Mouse (Mus musculus): ENCODE results near the gene Sh3pxd2b. TPM values are rescaled to one million over a fixed set of nuclear protein-coding genes. Genes with fewer than 3 reads are reported as not detected.

Gene Sh3pxd2b
- polyA plus RNA-seq, 1 experiment from 2014 or later = 30.8 TPM

- DNase-seq (ENCODE audit: low spot score) = no peak
- 66% methylated on average over 11 of the region's 11 CpGs for whole genome bisulfite sequencing
- H3K36me3 ChIP-seq = no peaks in the 10 kb centered on the region
- H3K4me3 ChIP-seq = no peak overlapping the region
- H3K27me3 ChIP-seq (ENCODE audit: insufficient read depth, poor library complexity, severe bottlenecking) = 0 out of 2 replicates have a peak, but pooled peaks cover 3% of the 10 kb centered on the region
- no peak overlapping the region; the same call in 1 of the 2 replicates for H3K27ac ChIP-seq
- H3K4me1 ChIP-seq (replicated peaks) = peaks cover 16% of the 10 kb centered on the region
- no peaks in the 10 kb centered on the region for H3K9me3 ChIP-seq
Measured at GRCm38 (mm10) chr11:32320507-32321195, 27.0 kb upstream of the Sh3pxd2b start.

DNA sequence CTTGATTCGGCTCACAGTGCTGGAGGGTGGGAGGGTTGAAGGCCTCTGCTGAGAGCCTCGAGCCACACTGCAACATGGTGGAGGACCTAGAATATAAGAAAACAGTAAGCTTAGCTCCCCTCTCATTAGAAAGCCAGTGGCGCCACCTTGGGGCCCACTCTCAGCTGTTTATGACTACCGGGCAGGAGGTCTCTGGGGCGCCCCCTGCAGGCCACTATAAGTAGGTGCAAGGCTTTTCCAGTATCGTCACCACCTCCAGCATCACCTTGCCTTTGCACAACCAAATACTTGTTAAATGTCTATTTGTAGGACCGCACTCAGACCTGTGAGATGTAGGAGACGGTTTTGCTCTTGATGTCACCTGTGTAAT, 26.4 kb upstream of the Sh3pxd2b start:
- no peaks in the 10 kb centered on the region for H3K9me3 ChIP-seq
- DNase-seq (ENCODE audit: low spot score) = peak; percentile 60
- no peaks in the 10 kb centered on the region for H3K27me3 ChIP-seq (ENCODE audit: insufficient read depth, poor library complexity, severe bottlenecking)
- peaks cover 16% of the 10 kb centered on the region for H3K4me1 ChIP-seq (replicated peaks)
- H3K4me3 ChIP-seq = no peak overlapping the region
- no peaks in the 10 kb centered on the region for H3K36me3 ChIP-seq
- H3K27ac ChIP-seq = no peak overlapping the region
- WGBS = 43% methylated on average over 8 of the region's 8 CpGs

DNA sequence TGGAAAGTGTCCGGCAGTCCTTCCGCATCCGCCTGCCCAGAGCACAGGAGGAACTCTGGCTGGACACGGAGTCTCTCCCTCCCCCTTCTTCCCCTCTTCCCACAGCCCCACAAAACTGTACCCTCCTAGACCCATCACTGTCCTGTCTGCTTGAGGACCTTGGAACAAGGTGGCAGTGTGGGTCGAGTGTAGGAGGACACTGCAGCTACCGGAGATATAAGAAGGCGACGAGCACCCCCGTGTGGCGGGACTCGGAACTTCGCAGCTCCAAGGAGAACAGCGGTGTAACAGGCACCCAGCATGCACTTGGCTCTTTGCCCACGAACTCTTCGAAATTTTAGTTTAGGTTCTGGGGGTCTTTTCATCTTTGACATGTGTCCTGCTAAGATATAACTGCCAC, 23.0 kb upstream of the Sh3pxd2b start:
- Histone ChIP-seq H3K27ac (no peak overlapping the region), H3K36me3 (no peaks in the 10 kb centered on the region), H3K27me3 (ENCODE audit: insufficient read depth, poor library complexity, severe bottlenecking) (no peaks in the 10 kb centered on the region), H3K4me3 (peak overlapping the region; percentile 26), H3K9me3 (no peaks in the 10 kb centered on the region), H3K4me1 (replicated peaks) (peaks cover 16% of the 10 kb centered on the region)
- peak; percentile 94 for DNase-seq (ENCODE audit: low spot score)
- WGBS = 11% methylated on average over 15 of the region's 15 CpGs

- Histone ChIP-seq H3K4me3 (no peak overlapping the region), H3K27me3 (ENCODE audit: insufficient read depth, poor library complexity, severe bottlenecking) (no peaks in the 10 kb centered on the region), H3K36me3 (no peaks in the 10 kb centered on the region), H3K27ac (no peak overlapping the region), H3K9me3 (0 out of 2 replicates have a peak, but pooled peaks cover 2% of the 10 kb centered on the region), H3K4me1 (replicated peaks) (0 out of 2 replicates have a peak, but pooled peaks cover 4% of the 10 kb centered on the region)
- no peak for DNase-seq (ENCODE audit: low spot score)
- 57% methylated on average over 6 of the region's 6 CpGs for WGBS
Measured at GRCm38 (mm10) chr11:32331075-32331474, 16.5 kb upstream of the Sh3pxd2b start.

DNA sequence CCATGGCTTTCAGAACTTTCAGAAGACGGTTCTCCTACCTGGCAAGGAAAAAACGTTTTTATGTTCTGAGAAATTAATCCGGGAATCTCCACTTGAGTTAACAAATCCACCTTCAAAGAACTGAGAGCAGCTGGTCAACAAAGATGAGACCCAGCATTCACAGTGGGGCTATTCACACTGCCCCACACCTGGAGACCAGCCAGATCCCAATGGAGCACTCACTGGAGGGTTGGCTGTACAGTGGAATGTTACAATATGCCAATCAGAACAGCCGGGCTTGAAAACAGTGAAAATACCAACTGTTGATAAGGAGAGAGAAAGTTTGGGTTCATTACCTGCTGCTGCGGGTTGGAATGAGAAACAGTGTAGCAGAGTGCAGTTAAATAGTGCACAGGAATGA, 15.8 kb upstream of the Sh3pxd2b start:
- 0 out of 2 replicates have a peak, but pooled peaks cover 4% of the 10 kb centered on the region for H3K4me1 ChIP-seq (replicated peaks)
- no peak overlapping the region for H3K27ac ChIP-seq
- H3K36me3 ChIP-seq = no peaks in the 10 kb centered on the region
- DNase-seq (ENCODE audit: low spot score) = no peak
- H3K4me3 ChIP-seq = no peak overlapping the region
- WGBS = 72% methylated on average over 5 of the region's 5 CpGs
- H3K27me3 ChIP-seq (ENCODE audit: insufficient read depth, poor library complexity, severe bottlenecking) = no peaks in the 10 kb centered on the region
- H3K9me3 ChIP-seq = peaks cover 7% of the 10 kb centered on the region; the same call in 1 of the 2 replicates

GRCm38 (mm10) chr11:32333235-32333634, 14.4 kb upstream of the Sh3pxd2b start:
- no peak overlapping the region for H3K4me3 ChIP-seq
- H3K9me3 ChIP-seq = peaks cover 9% of the 10 kb centered on the region; the same call in 1 of the 2 replicates
- no peak for DNase-seq (ENCODE audit: low spot score)
- H3K27me3 ChIP-seq (ENCODE audit: insufficient read depth, poor library complexity, severe bottlenecking) = no peaks in the 10 kb centered on the region
- no peak overlapping the region for H3K27ac ChIP-seq
- H3K4me1 ChIP-seq (replicated peaks) = 0 out of 2 replicates have a peak, but pooled peaks cover 4% of the 10 kb centered on the region
- H3K36me3 ChIP-seq = no peaks in the 10 kb centered on the region
- 87% methylated on average over 2 of the region's 2 CpGs for WGBS

DNA sequence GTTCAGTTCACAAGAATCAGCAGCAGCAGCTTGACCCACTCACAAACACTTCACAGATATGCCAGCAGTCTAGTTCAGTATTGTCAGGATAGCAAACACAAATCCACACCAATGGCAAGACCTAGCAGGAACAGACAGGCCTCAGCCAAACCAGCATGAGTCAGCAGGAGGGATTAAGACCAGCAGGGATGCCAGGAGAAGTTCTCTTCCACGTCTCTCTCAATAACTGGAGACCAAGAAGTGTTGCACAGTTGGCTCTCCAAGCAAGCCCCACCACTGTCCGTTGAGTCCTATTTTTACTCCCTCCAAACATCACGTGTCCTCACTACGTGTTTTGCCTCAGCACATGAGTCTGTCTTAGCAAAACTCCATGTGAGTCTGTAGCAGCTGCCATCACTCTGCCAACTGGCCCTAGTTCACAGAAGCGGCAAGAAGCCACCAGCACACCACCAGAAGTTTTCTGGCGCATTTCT, 11.1 kb upstream of the Sh3pxd2b start:
- WGBS = 88% methylated on average over 6 of the region's 6 CpGs
- H3K27ac ChIP-seq = no peak overlapping the region

DNA sequence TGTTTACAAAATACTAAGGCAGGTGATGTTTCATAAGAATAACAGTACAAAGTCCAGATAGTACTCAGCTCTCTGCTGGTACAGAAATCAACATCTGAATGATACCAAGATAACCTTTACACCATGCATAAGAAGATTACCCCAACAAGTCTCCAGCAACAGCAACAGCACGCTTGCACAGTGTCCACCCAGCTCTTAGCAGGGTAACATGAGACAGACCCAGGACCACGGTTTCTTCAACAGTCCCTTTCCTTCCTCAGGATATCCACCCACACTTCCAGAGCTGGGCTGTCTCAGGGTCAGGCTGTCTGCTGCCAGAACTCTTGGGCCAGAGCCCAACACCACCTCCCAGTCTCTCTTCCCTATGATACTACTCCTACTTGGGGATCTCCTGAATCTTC, 8.5 kb upstream of the Sh3pxd2b start:
- peaks cover 7% of the 10 kb centered on the region; the same call in 1 of the 2 replicates for H3K9me3 ChIP-seq
- H3K4me1 ChIP-seq (replicated peaks) = peaks cover 9% of the 10 kb centered on the region; the same call in 1 of the 2 replicates
- WGBS = 74% methylated on average over 2 of the region's 2 CpGs
- H3K4me3 ChIP-seq = no peak overlapping the region
- no peak overlapping the region for H3K27ac ChIP-seq
- no peaks in the 10 kb centered on the region for H3K27me3 ChIP-seq (ENCODE audit: insufficient read depth, poor library complexity, severe bottlenecking)
- no peak for DNase-seq (ENCODE audit: low spot score)
- H3K36me3 ChIP-seq = no peaks in the 10 kb centered on the region

More for the DNA sequence above, 11.1 kb upstream of the Sh3pxd2b start:
- no peaks in the 10 kb centered on the region for H3K27me3 ChIP-seq (ENCODE audit: insufficient read depth, poor library complexity, severe bottlenecking)
- H3K4me1 ChIP-seq (replicated peaks) = peaks cover 9% of the 10 kb centered on the region; the same call in 1 of the 2 replicates
- H3K36me3 ChIP-seq = no peaks in the 10 kb centered on the region
- H3K4me3 ChIP-seq = no peak overlapping the region
- DNase-seq (ENCODE audit: low spot score) = no peak
- peaks cover 9% of the 10 kb centered on the region; the same call in 1 of the 2 replicates for H3K9me3 ChIP-seq

GRCm38 (mm10) chr11:32340476-32341473, 6.8 kb upstream of the Sh3pxd2b start:
- Histone ChIP-seq H3K27me3 (ENCODE audit: insufficient read depth, poor library complexity, severe bottlenecking) (no peaks in the 10 kb centered on the region), H3K4me3 (no peak overlapping the region), H3K36me3 (no peaks in the 10 kb centered on the region), H3K4me1 (replicated peaks) (peaks cover 14% of the 10 kb centered on the region; the same call in 1 of the 2 replicates), H3K27ac (0 out of 2 replicates have a peak overlapping the region, but pooled peaks have one; percentile 31), H3K9me3 (peaks cover 7% of the 10 kb centered on the region; the same call in 1 of the 2 replicates)
- WGBS = 46% methylated on average over 17 of the region's 17 CpGs
- peak; percentile 77 for DNase-seq (ENCODE audit: low spot score)

DNA sequence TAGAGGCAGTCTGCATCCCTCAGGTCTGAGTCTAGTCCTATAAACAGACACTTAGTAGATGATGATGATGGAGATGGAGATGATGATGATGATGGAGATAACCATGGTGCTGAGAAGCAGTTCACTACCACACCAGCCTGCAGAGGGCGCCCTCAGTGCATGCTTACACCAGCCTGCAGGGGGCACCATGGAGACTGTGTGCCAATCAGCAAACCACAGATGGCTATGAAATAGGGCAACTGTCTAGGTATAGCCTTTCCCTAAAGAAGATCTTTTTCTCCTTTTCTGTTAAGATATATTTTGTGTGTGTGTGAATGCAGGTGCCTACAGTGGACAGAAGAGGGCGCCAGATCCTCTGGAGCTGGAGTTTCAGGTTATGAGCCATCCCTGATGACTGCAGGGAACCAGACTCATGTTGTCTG, 4.8 kb upstream of the Sh3pxd2b start:
- peaks cover 28% of the 10 kb centered on the region for H3K4me1 ChIP-seq (replicated peaks)
- WGBS = 9% methylated on average over 2 of the region's 2 CpGs
- H3K4me3 ChIP-seq = no peak overlapping the region
- H3K36me3 ChIP-seq = no peaks in the 10 kb centered on the region
- no peaks in the 10 kb centered on the region for H3K9me3 ChIP-seq
- no peak overlapping the region for H3K27ac ChIP-seq
- peak; percentile 30 for DNase-seq (ENCODE audit: low spot score)
- H3K27me3 ChIP-seq (ENCODE audit: insufficient read depth, poor library complexity, severe bottlenecking) = 0 out of 2 replicates have a peak, but pooled peaks cover 5% of the 10 kb centered on the region

DNA sequence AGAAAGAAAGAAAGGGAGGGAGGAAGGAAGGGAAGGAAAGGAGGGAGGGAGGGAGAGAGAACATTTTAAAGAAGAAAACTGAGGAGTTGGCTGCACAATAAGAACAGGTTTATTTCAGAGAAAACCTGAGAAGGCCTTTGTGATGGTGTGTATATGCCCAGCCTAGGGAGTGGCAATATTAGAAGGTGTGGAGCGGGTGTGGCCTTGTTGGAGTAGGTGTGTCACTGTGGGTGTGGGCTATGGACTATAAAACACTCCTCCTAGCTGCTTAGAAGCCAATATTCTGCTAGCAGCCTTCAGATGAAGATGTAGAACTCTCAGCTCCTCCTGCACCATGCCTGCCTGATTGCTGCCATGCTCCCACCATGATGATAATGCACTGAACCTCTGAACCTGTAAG, 4.3 kb upstream of the Sh3pxd2b start:
- no peaks in the 10 kb centered on the region for H3K9me3 ChIP-seq
- H3K27ac ChIP-seq = no peak overlapping the region
- no peak overlapping the region for H3K4me3 ChIP-seq
- WGBS = 89% methylated on average over 1 of the region's 1 CpGs
- H3K4me1 ChIP-seq (replicated peaks) = peaks cover 33% of the 10 kb centered on the region
- DNase-seq (ENCODE audit: low spot score) = no peak
- H3K27me3 ChIP-seq (ENCODE audit: insufficient read depth, poor library complexity, severe bottlenecking) = 0 out of 2 replicates have a peak, but pooled peaks cover 5% of the 10 kb centered on the region
- H3K36me3 ChIP-seq = no peaks in the 10 kb centered on the region

GRCm38 (mm10) chr11:32345504-32346297, 1.9 kb upstream of the Sh3pxd2b start:
- WGBS = 74% methylated on average over 6 of the region's 6 CpGs
- H3K4me1 ChIP-seq (replicated peaks) = peaks cover 53% of the 10 kb centered on the region
- H3K27me3 ChIP-seq (ENCODE audit: insufficient read depth, poor library complexity, severe bottlenecking) = 0 out of 2 replicates have a peak, but pooled peaks cover 5% of the 10 kb centered on the region
- no peak for DNase-seq (ENCODE audit: low spot score)
- no peak overlapping the region for H3K27ac ChIP-seq
- H3K36me3 ChIP-seq = peaks cover 14% of the 10 kb centered on the region
- no peaks in the 10 kb centered on the region for H3K9me3 ChIP-seq
- no peak overlapping the region for H3K4me3 ChIP-seq

Measured in hindbrain, embryonic 10.5 days (tissue).